ENCODE assay signal across 9 mouse cellular contexts in genomic region chr17:73803521-73804184, GRCm38 (mm10). TPM values are rescaled to one million over a fixed set of nuclear protein-coding genes. Genes with fewer than 3 reads are reported as not detected.
A peak's percentile ranks its signal among the peaks of the same experiment; 100 is the strongest.
DNase-seq lines count a peak whose midpoint lies in the region; ATAC-seq and TF ChIP-seq lines count a peak whose summit lies in the region.
"Had no signal": no experiment of that assay in that cellular context is flagged by ENCODE, and none has a peak within 500 bp of the region (broad histone marks: within the 10 kb centered on the region; RNA-seq: fewer than 3 reads in every experiment).

Gene Ehd3, plus strand, starts transcription at chr17:73804134.

- H3K4me2 ChIP-seq in embryonic facial prominence, embryonic 14.5 days (ENCODE audit: low read depth, low read length), result peak within 1 kb of the TSS; percentile 90
- peak within 1 kb of the TSS; percentile 75 for H3K4me2 ChIP-seq in neural tube, embryonic 12.5 days (replicated peaks)

- peak within 1 kb of the TSS; percentile 73 for H3K9ac ChIP-seq in heart, adult 2 months (ENCODE audit: low read depth, low read length)
- peak within 1 kb of the TSS; percentile 66 for H3K9ac ChIP-seq in embryonic facial prominence, embryonic 14.5 days (ENCODE audit: low read depth, low read length)
- peak within 1 kb of the TSS; percentile 72 for H3K9ac ChIP-seq in neural tube, embryonic 12.5 days

- no peaks in the 10 kb centered on the region for H3K27me3 ChIP-seq in heart, adult 2 months (ENCODE audit: control insufficient read depth, insufficient read depth, low read length)
- 0 out of 2 replicates have a peak, but pooled peaks cover 6% of the 10 kb centered on the region for H3K27me3 ChIP-seq in embryonic facial prominence, embryonic 14.5 days (replicated peaks; ENCODE audit: control insufficient read depth, insufficient read depth, low read length)
- no peaks in the 10 kb centered on the region for H3K27me3 ChIP-seq in neural tube, embryonic 12.5 days (replicated peaks)

- no peak for TF ChIP-seq POLR2A in heart, adult 2 months (IDR thresholded peaks at IDR 0.05; ENCODE audit: insufficient read depth, low read depth, low read length)

- TF ChIP-seq CTCF in heart, adult 2 months (IDR thresholded peaks at IDR 0.05), result no peak

- 85% methylated on average over 5 of the region's 5 CpGs for WGBS in heart, adult 2 months
- WGBS in embryonic facial prominence, embryonic 14.5 days, result 85% methylated on average over 5 of the region's 5 CpGs
- WGBS in neural tube, embryonic 12.5 days, result 90% methylated on average over 5 of the region's 5 CpGs

- peak within 1 kb of the TSS; percentile 60 for H3K4me3 ChIP-seq in heart, adult 2 months
- peak within 1 kb of the TSS; percentile 59 for H3K4me3 ChIP-seq in embryonic facial prominence, embryonic 14.5 days (ENCODE audit: low read depth, low read length)
- H3K4me3 ChIP-seq in neural tube, embryonic 12.5 days, result peak within 1 kb of the TSS; percentile 58

- no peak for DNase-seq in heart, adult 2 months
- DNase-seq in heart, postnatal 4 days, result no peak
- peak; percentile 36 for DNase-seq in CD4-positive helper T cell, adult 2 months (ENCODE audit: low read depth, low spot score)
- no peak for DNase-seq in embryonic facial prominence, embryonic 14.5 days (ENCODE audit: low spot score)
- no peak for DNase-seq in layer of hippocampus, postnatal 36 days
- no peak for DNase-seq in spleen, postnatal 14 days (ENCODE audit: low spot score in 2 of 2)
- no peak for DNase-seq in thymus, postnatal 25 days

- no peaks in the 10 kb centered on the region for H3K9me3 ChIP-seq in embryonic facial prominence, embryonic 14.5 days (ENCODE audit: control insufficient read depth, low read length)
- H3K9me3 ChIP-seq in neural tube, embryonic 12.5 days, result no peaks in the 10 kb centered on the region

- peaks cover 4% of the 10 kb centered on the region for H3K4me1 ChIP-seq in heart, adult 2 months (ENCODE audit: control insufficient read depth, insufficient read depth, low read length)
- H3K4me1 ChIP-seq in embryonic facial prominence, embryonic 14.5 days (ENCODE audit: control insufficient read depth, insufficient read depth, low read length), result no peaks in the 10 kb centered on the region; the same call in 1 of the 2 replicates
- peaks cover 7% of the 10 kb centered on the region; the same call in 1 of the 2 replicates for H3K4me1 ChIP-seq in neural tube, embryonic 12.5 days

- H3K27ac ChIP-seq in heart, adult 2 months, result peak within 1 kb of the TSS; percentile 63
- peak within 1 kb of the TSS; percentile 44; the same call in 1 of the 2 replicates for H3K27ac ChIP-seq in embryonic facial prominence, embryonic 14.5 days (replicated peaks; ENCODE audit: low read depth, low read length)
- peak within 1 kb of the TSS; percentile 60 for H3K27ac ChIP-seq in neural tube, embryonic 12.5 days

- H3K36me3 ChIP-seq in heart, adult 2 months (ENCODE audit: control insufficient read depth, insufficient read depth, low read length), result no peaks in the 10 kb centered on the region
- H3K36me3 ChIP-seq in embryonic facial prominence, embryonic 14.5 days (ENCODE audit: control insufficient read depth, insufficient read depth, low read length), result no peaks in the 10 kb centered on the region
- H3K36me3 ChIP-seq in neural tube, embryonic 12.5 days, result no peaks in the 10 kb centered on the region
- H3K36me3 ChIP-seq: G1E had no signal

- ATAC-seq in embryonic facial prominence, embryonic 14.5 days (ENCODE audit: low read depth), result no peak
- ATAC-seq in neural tube, embryonic 12.5 days (ENCODE audit: low FRiP score, low read depth), result no peak

- TF ChIP-seq EP300 in heart, adult 2 months (IDR thresholded peaks at IDR 0.05; ENCODE audit: insufficient read depth, low read depth, low read length), result no peak

- intact Hi-C loops in heart, adult 2 months (cut with DNase I), result loop anchor here (2.0 kb wide), 1 partner anchor 79 kb away; no protein-coding TSS in a partner anchor

- no peaks in the 10 kb centered on the region for H3K79me2 ChIP-seq in heart, adult 2 months (replicated peaks; ENCODE audit: control insufficient read depth, insufficient read depth, low read length)

RNA-seq across cellular contexts. Expression of gene Ehd3, which starts in this region (rescaled TPM):
- 1 to 10 TPM; 2.9 to 3.4 TPM for total RNA-seq in heart, adult 2 months (2021)
- polyA plus RNA-seq in heart, adult 2 months (2012; rRNA removed), result 3.2 and 3.5 TPM in 2 replicates
- 1 to 10 TPM; 2.9 to 3.8 TPM for total RNA-seq in heart, postnatal 4 days (2021)
- 4.0 and 4.1 TPM in 2 replicates for polyA plus RNA-seq in embryonic facial prominence, embryonic 14.5 days (2014; fragmentation: Nextera tagmentation; extraction: Ambion mirVana)
- 100 to 1,000 TPM; 133 to 146 TPM for total RNA-seq in layer of hippocampus, postnatal 36 days (2021)
- 12.5 and 15.0 TPM in 2 replicates for polyA plus RNA-seq in neural tube, embryonic 12.5 days (2016; fragmentation: Nextera tagmentation; extraction: Ambion mirVana)

Comparison
In these comparisons a context has a peak if more than half of its experiments do, and no peak if none do; other contexts are left out.
1. RNA of gene Ehd3 (total RNA-seq): 133 to 146 TPM in layer of hippocampus, postnatal 36 days; 2.9 to 3.8 TPM in heart, postnatal 4 days and 2.9 to 3.4 TPM in heart, adult 2 months; every median in the first group is over 10 times any median in the second.
2. Peak in every context shown above with its lines, with median percentiles within 50 percentile points of each other: H3K27ac ChIP-seq, H3K4me3 ChIP-seq and H3K9ac ChIP-seq.